Mouse (Mus musculus) cerebellum, adult 2 months (tissue): ENCODE measurements around the gene Tmem63b.

Experiments
- CTCF ChIP-seq: fragments of 200-500 bp; IDR thresholded peaks from 2 replicates; pipeline ENCODE4 v1.5.1; 2011; ENCODE audit warnings: low read depth, mild to moderate bottlenecking, control low read depth, low read length, moderate library complexity, borderline replicate concordance; ENCODE audit not compliant: insufficient read depth
- POLR2A ChIP-seq: fragments of 200-500 bp; IDR thresholded peaks from 2 replicates; pipeline ENCODE4 v1.6.1; 2011; ENCODE audit warnings: low read length, control low read depth, borderline replicate concordance; ENCODE audit not compliant: insufficient read depth

- TF ChIP-seq CTCF (no peak), POLR2A (no peak)
Observed at GRCm38 (mm10) chr17:45693812-45694565, 7.3 kb upstream of the Tmem63b start.
